Mouse (Mus musculus): ENCODE data around the gene Foxp1.

GRCm38 (mm10) chr6:99026635-99027541 lies 495.6 kb downstream of the Foxp1 start:
- TF ChIP-seq POLR2A (IDR thresholded peaks at IDR 0.05; ENCODE audit: control insufficient read depth, extremely low read depth, insufficient read depth, low read length, poor library complexity) (no peak), CTCF (IDR thresholded peaks at IDR 0.05; ENCODE audit: borderline replicate concordance, control insufficient read depth, extremely low read depth, insufficient read depth, low read length, poor library complexity) (no peak)
